Mouse (Mus musculus): Measurements from ENCODE around the gene Slc25a22.

Gene Slc25a22

GRCm38 (mm10) chr7:141472226-141472625 lies 34.5 kb upstream of the Slc25a22 start:
- no peak for DNase-seq

DNA sequence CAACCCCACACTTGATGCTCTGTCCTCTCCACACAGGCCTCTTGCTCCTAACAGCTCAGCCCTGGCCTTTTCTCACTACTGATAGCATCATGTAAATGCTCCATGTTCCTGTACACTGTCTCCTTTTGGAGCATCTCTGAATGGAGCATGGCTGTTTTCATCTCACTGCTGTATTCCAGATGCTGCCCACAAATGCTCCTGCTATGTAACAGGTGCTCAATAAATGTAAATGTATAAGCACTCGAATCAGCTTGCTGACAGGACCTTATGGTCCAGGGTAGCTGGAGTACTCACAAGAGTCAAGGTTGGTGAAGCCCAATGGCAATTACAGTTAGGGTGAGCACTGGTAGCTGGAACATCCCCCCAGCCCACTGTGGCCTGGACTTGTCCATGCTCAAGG lies 33.5 kb upstream of the Slc25a22 start:
- no peak for DNase-seq

- no peak for DNase-seq
These were observed 32.9 kb upstream of the Slc25a22 start for GRCm38 (mm10) chr7:141470637-141470944.

GRCm38 (mm10) chr7:141469901-141470636 lies 32.4 kb upstream of the Slc25a22 start:
- DNase-seq = no peak

GRCm38 (mm10) chr7:141469352-141469751 lies 31.7 kb upstream of the Slc25a22 start:
- DNase-seq = no peak

- DNase-seq = peak; percentile 49 to 50
These were observed 31.0 kb upstream of the Slc25a22 start for GRCm38 (mm10) chr7:141468522-141469211.

DNA sequence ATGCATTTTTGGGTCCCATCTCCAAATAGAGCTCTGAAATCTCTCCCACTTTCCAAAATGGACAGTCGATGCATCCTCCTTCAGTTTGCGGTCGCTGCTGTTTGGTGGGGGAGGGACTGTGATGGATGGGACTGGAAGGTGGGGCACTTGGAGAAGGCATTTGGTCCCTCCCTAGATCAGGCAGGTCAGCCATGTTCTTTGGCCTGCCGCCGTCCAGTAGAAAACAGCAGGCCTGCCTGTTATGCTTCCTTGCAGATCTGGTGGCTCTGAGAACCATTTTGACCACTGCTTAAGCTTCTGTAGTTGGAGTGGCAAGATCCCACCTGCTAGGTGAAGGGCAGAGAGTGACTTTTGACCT lies 30.5 kb upstream of the Slc25a22 start:
- DNase-seq = no peak

DNA sequence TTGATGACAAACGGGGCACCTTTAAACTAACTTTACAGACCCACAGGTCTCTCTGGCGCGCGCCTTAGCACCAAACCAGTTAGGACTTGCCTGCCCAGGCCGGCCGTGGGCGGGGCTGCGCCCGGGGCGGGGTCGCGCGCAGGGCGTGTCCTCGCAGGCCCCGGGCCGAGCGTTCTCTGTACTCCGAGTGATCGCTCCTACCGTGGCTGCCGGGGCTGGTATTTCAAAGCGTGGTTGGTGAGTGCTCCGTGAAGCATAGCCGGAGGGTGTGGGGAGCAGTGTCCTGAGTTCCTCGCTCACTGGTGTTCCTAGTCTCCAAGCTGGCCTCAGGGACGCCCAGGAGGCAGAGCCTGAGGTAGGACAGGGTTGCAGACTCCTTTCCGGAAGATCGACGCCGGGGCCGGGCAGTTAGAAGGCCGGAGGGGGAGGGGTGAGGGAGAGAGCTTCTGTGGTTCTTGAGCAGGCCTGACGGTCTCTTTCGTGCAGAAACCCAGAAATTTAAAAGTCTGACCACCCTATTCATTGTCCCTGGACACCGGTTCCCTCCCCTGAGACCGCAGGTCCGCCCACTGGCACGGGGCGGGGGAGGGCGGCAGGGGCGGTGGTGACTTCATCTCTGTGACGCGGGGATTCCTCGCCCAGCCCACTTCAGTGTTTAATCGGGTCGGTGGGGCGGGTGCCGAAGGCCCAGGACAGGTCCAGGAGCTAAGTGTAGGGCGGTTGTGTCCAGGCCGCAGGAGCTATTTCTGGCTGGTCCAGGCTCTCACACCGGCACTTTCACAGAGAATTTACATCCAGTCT lies 29.7 kb upstream of the Slc25a22 start, which contains the start of gene Cd151:
Cd151 (plus strand) TSS at position 163 of the 801 bp plus-strand sequence.
- DNase-seq = peak; percentile 59 to 71

DNA sequence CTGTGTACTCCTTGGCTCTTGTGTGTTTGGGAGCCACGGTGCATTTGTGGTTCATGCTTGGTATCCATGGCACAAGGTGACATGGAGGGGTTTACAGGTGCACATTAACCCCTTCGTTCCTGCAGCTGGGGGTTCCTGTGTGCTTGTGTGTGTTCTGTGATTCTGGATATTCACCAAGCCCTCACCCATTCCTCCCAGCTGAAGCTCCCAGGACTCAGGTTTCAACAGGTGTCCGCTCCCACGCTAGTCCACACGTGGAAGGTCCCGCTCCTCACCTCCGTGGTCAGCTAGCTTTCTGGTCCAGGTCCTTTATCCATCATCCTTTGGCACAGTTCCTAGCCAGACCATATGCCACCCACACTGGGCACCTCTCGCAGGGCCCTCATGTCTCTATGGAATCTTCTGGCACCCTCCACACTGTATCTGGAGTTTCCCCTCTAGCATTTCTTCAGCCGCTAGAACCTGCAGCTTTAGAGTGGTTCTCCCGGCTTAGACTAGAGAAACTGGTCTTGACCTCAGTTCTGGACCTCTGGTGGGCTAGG lies 29.0 kb upstream of the Slc25a22 start:
- peak in 1 of 2 experiments; percentile 24 for DNase-seq

GRCm38 (mm10) chr7:141466045-141466394 lies 28.3 kb upstream of the Slc25a22 start:
- DNase-seq = no peak

DNA sequence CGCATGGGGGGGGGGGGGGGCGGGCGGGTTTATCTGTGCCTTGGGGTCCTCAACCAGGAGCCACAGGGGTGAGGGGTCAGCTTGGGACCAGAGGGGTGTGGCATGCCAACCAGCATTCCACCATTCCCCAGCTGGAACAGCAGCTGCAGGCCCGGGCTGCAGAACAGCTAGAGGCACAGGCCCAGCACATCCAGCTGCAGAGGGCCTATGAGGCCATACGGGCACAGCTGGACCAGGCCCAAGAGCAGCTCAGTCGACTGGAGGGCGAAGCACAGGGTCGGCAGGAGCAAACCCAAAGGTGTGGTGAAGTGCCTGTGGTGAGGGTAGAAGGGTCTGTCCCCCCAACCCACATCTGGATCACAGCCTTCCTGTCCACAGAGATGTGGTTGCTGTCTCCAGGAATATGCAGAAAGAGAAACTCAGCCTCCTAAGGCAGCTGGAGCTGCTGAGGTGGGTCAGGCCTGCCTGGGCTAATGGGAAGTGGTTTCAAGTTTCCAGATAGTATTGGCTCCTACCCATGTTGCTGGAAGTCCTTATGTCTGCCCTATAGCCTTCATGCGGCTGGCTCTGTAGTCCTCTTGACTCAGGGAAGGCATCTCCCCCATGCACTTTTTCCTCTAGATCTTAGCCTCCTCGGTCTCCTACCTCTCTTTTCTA lies 27.8 kb upstream of the Slc25a22 start:
- DNase-seq = no peak

GRCm38 (mm10) chr7:141464603-141465201 lies 27.0 kb upstream of the Slc25a22 start:
- DNase-seq = no peak

GRCm38 (mm10) chr7:141463824-141464602 lies 26.3 kb upstream of the Slc25a22 start:
- no peak for DNase-seq

GRCm38 (mm10) chr7:141462333-141462821 lies 24.7 kb upstream of the Slc25a22 start:
- DNase-seq = no peak

GRCm38 (mm10) chr7:141461521-141462332 lies 24.0 kb upstream of the Slc25a22 start:
- DNase-seq = peak in 1 of 2 experiments; percentile 28

- no peak for DNase-seq
These were observed 22.9 kb upstream of the Slc25a22 start, which contains the start of gene Cracr2b for GRCm38 (mm10) chr7:141460391-141461113. Cracr2b (plus strand) TSS chr7:141461094.

- DNase-seq = no peak
These were observed 22.3 kb upstream of the Slc25a22 start for GRCm38 (mm10) chr7:141460001-141460390.

GRCm38 (mm10) chr7:141459301-141459711 lies 21.6 kb upstream of the Slc25a22 start:
- DNase-seq = peak; percentile 74 to 78

DNA sequence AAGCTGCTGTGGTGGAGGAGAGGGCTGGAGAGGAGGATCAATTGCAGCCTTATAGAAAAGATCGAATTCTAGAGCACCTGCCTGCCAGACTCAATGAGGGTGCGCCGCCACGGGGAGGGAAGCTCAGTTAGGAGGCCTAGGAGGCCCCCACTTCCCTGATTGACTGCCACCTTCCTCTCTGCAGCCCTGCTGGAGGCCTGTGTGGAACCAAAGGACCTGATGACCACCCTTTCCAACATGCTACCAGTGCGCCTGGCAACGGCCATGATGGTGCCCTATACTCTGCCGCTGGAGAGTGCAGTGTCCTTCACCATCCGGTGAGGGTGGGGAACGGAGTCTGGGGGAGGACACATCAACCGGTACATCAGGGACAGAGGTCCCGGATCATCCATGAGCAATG lies 21.0 kb upstream of the Slc25a22 start:
- peak; percentile 42 to 44 for DNase-seq
